ENCODE assay signal across 26 mouse cellular contexts in genomic region chr1:34111954-34112353, GRCm38 (mm10).
"Had no signal": no experiment of that assay in that cellular context is flagged by ENCODE, and none has a peak within 500 bp of the region (broad histone marks: within the 10 kb centered on the region; RNA-seq: fewer than 3 reads in every experiment).

No protein-coding gene starts in this region.

- DNase-seq: gastrocnemius, adult 2 months; gastrocnemius, postnatal 14 days; heart, adult 11 months; heart, adult 2 months; heart, postnatal 4 days; kidney, adult 18-20 months; kidney, adult 8-10 months; kidney, postnatal 10 days; kidney, postnatal 25 days; kidney, postnatal 4 days; liver; liver, embryonic 13.5 days had no signal

- H3K27ac ChIP-seq: heart, adult 2 months; heart, embryonic 13.5 days; heart, embryonic 15.5 days; hindbrain, embryonic 10.5 days; hindbrain, embryonic 12.5 days; hindbrain, embryonic 14.5 days; intestine, embryonic 15.5 days; layer of hippocampus, adult 2 months; left cerebral cortex, adult 2 months; limb, embryonic 10.5 days; limb, embryonic 12.5 days; liver, embryonic 13.5 days; liver, embryonic 15.5 days had no signal

- ATAC-seq: hindbrain, embryonic 16.5 days; inflammation-experienced regulatory T-cells, adult 6 months; intestine, embryonic 15.5 days; intestine, postnatal 0 days had no signal

- H3K27me3 ChIP-seq: heart, embryonic 13.5 days; heart, embryonic 15.5 days; hindbrain, embryonic 12.5 days; intestine, embryonic 15.5 days; limb, embryonic 12.5 days; liver, embryonic 13.5 days; liver, embryonic 15.5 days had no signal

- H3K4me3 ChIP-seq: gastrocnemius, adult 2 months; heart, adult 2 months; heart, embryonic 13.5 days; heart, embryonic 15.5 days; hindbrain, embryonic 10.5 days; hindbrain, embryonic 12.5 days; intestine, embryonic 15.5 days; layer of hippocampus, adult 2 months; left cerebral cortex, adult 2 months; limb, embryonic 10.5 days; limb, embryonic 12.5 days; liver, embryonic 13.5 days; liver, embryonic 15.5 days had no signal

- H3K4me1 ChIP-seq: intestine, embryonic 15.5 days had no signal
